ENCODE assay signal across 8 mouse cellular contexts in genomic region chr15:101191459-101192259, GRCm38 (mm10). TPM values are rescaled to one million over a fixed set of nuclear protein-coding genes. Genes with fewer than 3 reads are reported as not detected.
DNase-seq lines count a peak whose midpoint lies in the region; ATAC-seq lines count a peak whose summit lies in the region.

No protein-coding gene starts in this region.

- peaks cover 13% of the 10 kb centered on the region for H3K4me1 ChIP-seq in limb, embryonic 12.5 days (replicated peaks)
- H3K4me1 ChIP-seq in limb, embryonic 10.5 days, result peaks cover 10% of the 10 kb centered on the region
- H3K4me1 ChIP-seq in brown adipose tissue, adult 24 weeks (ENCODE audit: control insufficient read depth, insufficient read depth, insufficient read length, low read length), result peaks cover 16% of the 10 kb centered on the region
- H3K4me1 ChIP-seq in midbrain, embryonic 14.5 days (ENCODE audit: control insufficient read depth, insufficient read depth, low read length), result peaks cover 15% of the 10 kb centered on the region; the same call in 1 of the 2 replicates

- no peaks in the 10 kb centered on the region for H3K9me3 ChIP-seq in limb, embryonic 12.5 days
- H3K9me3 ChIP-seq in limb, embryonic 10.5 days (replicated peaks), result no peaks in the 10 kb centered on the region
- no peaks in the 10 kb centered on the region for H3K9me3 ChIP-seq in midbrain, embryonic 14.5 days (ENCODE audit: control insufficient read depth, low read length)

- peaks cover 42% of the 10 kb centered on the region for H3K36me3 ChIP-seq in limb, embryonic 12.5 days
- H3K36me3 ChIP-seq in limb, embryonic 10.5 days, result peaks cover 32% of the 10 kb centered on the region
- peaks cover 28% of the 10 kb centered on the region for H3K36me3 ChIP-seq in midbrain, embryonic 14.5 days (ENCODE audit: control insufficient read depth, insufficient read depth, low read length)

- WGBS in limb, embryonic 12.5 days, result 44% methylated on average over 13 of the region's 13 CpGs
- 44% methylated on average over 13 of the region's 13 CpGs for WGBS in limb, embryonic 10.5 days
- 12% methylated on average over 13 of the region's 13 CpGs for WGBS in midbrain, embryonic 14.5 days

- 0 out of 2 replicates have a peak overlapping the region, but pooled peaks have one; percentile 41 for H3K27ac ChIP-seq in limb, embryonic 12.5 days
- H3K27ac ChIP-seq in limb, embryonic 10.5 days, result no peak overlapping the region
- peak overlapping the region; percentile 65 for H3K27ac ChIP-seq in brown adipose tissue, adult 24 weeks (replicated peaks; ENCODE audit: low read depth, low read length)
- 0 out of 2 replicates have a peak overlapping the region, but pooled peaks have one; percentile 5 for H3K27ac ChIP-seq in midbrain, embryonic 14.5 days (replicated peaks; ENCODE audit: low read depth, low read length)

- DNase-seq in limb, embryonic 10.5 days (ENCODE audit: low spot score), result no peak
- DNase-seq in heart, adult 18-20 months, result peak; percentile 85 to 90
- DNase-seq in liver, result peak; percentile 13
- DNase-seq in midbrain, embryonic 14.5 days, result peak; percentile 66
- DNase-seq in right cerebral cortex, postnatal 36 days (ENCODE audit: low spot score in 2 of 2), result no peak

- ATAC-seq in limb, embryonic 12.5 days (ENCODE audit: insufficient number of reproducible peaks, insufficient read depth, low FRiP score, low TSS enrichment, low read depth), result no peak
- peak; percentile 43; the same call in 1 of the 2 replicates for ATAC-seq in midbrain, embryonic 14.5 days (ENCODE audit: low FRiP score, low TSS enrichment)
- no peak for ATAC-seq in erythroblast, adult 5-6 weeks (replicated peaks; ENCODE audit: low FRiP score, poor library complexity, severe bottlenecking)

- no peak overlapping the region for H3K4me3 ChIP-seq in limb, embryonic 12.5 days (replicated peaks)
- no peak overlapping the region for H3K4me3 ChIP-seq in limb, embryonic 10.5 days
- H3K4me3 ChIP-seq in brown adipose tissue, adult 24 weeks (ENCODE audit: insufficient read depth, low read depth, low read length), result no peak overlapping the region
- no peak overlapping the region for H3K4me3 ChIP-seq in midbrain, embryonic 14.5 days (replicated peaks; ENCODE audit: low read depth, low read length)

- H3K4me2 ChIP-seq in limb, embryonic 12.5 days, result no peak overlapping the region
- H3K4me2 ChIP-seq in midbrain, embryonic 14.5 days (ENCODE audit: low read length), result no peak overlapping the region

- H3K27me3 ChIP-seq in limb, embryonic 12.5 days, result no peaks in the 10 kb centered on the region
- H3K27me3 ChIP-seq in limb, embryonic 10.5 days (ENCODE audit: low read depth, poor library complexity, severe bottlenecking), result no peaks in the 10 kb centered on the region
- H3K27me3 ChIP-seq in midbrain, embryonic 14.5 days (ENCODE audit: control insufficient read depth, insufficient read depth, low read length), result no peaks in the 10 kb centered on the region

- no peak overlapping the region for H3K9ac ChIP-seq in limb, embryonic 12.5 days (replicated peaks)
- H3K9ac ChIP-seq in midbrain, embryonic 14.5 days (replicated peaks; ENCODE audit: low read length), result no peak overlapping the region

RNA-seq across cellular contexts. Expression of gene Acvr1b, which starts 17.8 kb away (rescaled TPM):
- 7.3 and 8.2 TPM in 2 replicates for polyA plus RNA-seq in limb, embryonic 12.5 days (2016; fragmentation: Nextera tagmentation; extraction: Ambion mirVana)
- 5.0 and 5.7 TPM in 2 replicates for polyA plus RNA-seq in limb, embryonic 10.5 days (2016; fragmentation: Nextera tagmentation; extraction: Ambion mirVana)
- 3.1 and 3.2 TPM in 2 replicates for polyA plus RNA-seq in brown adipose tissue, adult 24 weeks (2012; ENCODE audit: insufficient read depth, insufficient read length, missing spikeins)
- total RNA-seq in heart, adult 18-20 months (2021), result 10 to 100 TPM in 1 of 2 experiments, 1 to 10 TPM in 1; 9.8 to 10.3 TPM
- 30.4 and 39.0 TPM in 2 replicates for polyA plus RNA-seq in midbrain, embryonic 14.5 days (2014; fragmentation: Nextera tagmentation; extraction: Ambion mirVana)
- total RNA-seq in erythroblast, adult 5-6 weeks (2015; ENCODE audit: low replicate concordance), result 0.38 and 0.84 TPM in 2 replicates
- 2.6 and 2.9 TPM in 2 replicates for total RNA-seq in erythroblast, adult 5-6 weeks (2017; ENCODE audit: low replicate concordance)

RNA-seq across cellular contexts. Expression of gene Grasp, which starts 32.3 kb away (rescaled TPM):
- 7.9 and 10.5 TPM in 2 replicates for polyA plus RNA-seq in limb, embryonic 12.5 days (2016; fragmentation: Nextera tagmentation; extraction: Ambion mirVana)
- polyA plus RNA-seq in limb, embryonic 10.5 days (2016; fragmentation: Nextera tagmentation; extraction: Ambion mirVana), result 5.4 and 6.9 TPM in 2 replicates
- 1.7 and 3.7 TPM in 2 replicates for polyA plus RNA-seq in brown adipose tissue, adult 24 weeks (2012; ENCODE audit: insufficient read depth, insufficient read length, missing spikeins)
- total RNA-seq in heart, adult 18-20 months (2021), result 1 to 10 TPM; 8.7 to 9.7 TPM
- 0.93 and 0.97 TPM in 2 replicates for polyA plus RNA-seq in midbrain, embryonic 14.5 days (2014; fragmentation: Nextera tagmentation; extraction: Ambion mirVana)
- total RNA-seq in erythroblast, adult 5-6 weeks (2015; ENCODE audit: low replicate concordance), result not detected in 2 replicates
- 0.84 TPM in 1 of 2 replicates, not detected in the other for total RNA-seq in erythroblast, adult 5-6 weeks (2017; ENCODE audit: low replicate concordance)

Comparison
In these comparisons a context has a peak if more than half of its experiments do, and no peak if none do; other contexts are left out.
1. DNase-seq: peak in heart, adult 18-20 months (2 of 2), liver (single experiment) and midbrain, embryonic 14.5 days (single experiment); none in limb, embryonic 10.5 days (single experiment) and right cerebral cortex, postnatal 36 days (0 of 2).